Comparison of ENCODE assay signal across 8 mouse cellular contexts in genomic region chr7:16398387-16399050, GRCm38 (mm10). TPM values are rescaled to one million over a fixed set of nuclear protein-coding genes. Genes with fewer than 3 reads are reported as not detected.
A peak's percentile ranks its signal among the peaks of the same experiment; 100 is the strongest.
DNase-seq lines count a peak whose midpoint lies in the region; ATAC-seq and TF ChIP-seq lines count a peak whose summit lies in the region.

No protein-coding gene starts in this region.

- H3K9ac ChIP-seq in hindbrain, embryonic 13.5 days = peak overlapping the region; percentile 63
- H3K9ac ChIP-seq in midbrain, embryonic 16.5 days (ENCODE audit: low read depth, low read length) = peak overlapping the region; percentile 57

- peaks cover 4% of the 10 kb centered on the region for H3K4me1 ChIP-seq in cortical plate, adult 2 months (ENCODE audit: control insufficient read depth, insufficient read depth, low read length)
- H3K4me1 ChIP-seq in hindbrain, embryonic 13.5 days (replicated peaks) = peaks cover 11% of the 10 kb centered on the region
- peaks cover 6% of the 10 kb centered on the region for H3K4me1 ChIP-seq in midbrain, embryonic 16.5 days (ENCODE audit: control insufficient read depth, insufficient read depth, low read length)

- H3K27me3 ChIP-seq in hindbrain, embryonic 13.5 days = no peaks in the 10 kb centered on the region
- H3K27me3 ChIP-seq in midbrain, embryonic 16.5 days (ENCODE audit: control insufficient read depth, insufficient read depth, low read depth, low read length) = no peaks in the 10 kb centered on the region; the same call in 1 of the 2 replicates

- H3K4me3 ChIP-seq in cortical plate, adult 2 months (ENCODE audit: insufficient read depth, low read length) = no peak overlapping the region
- H3K4me3 ChIP-seq in hindbrain, embryonic 13.5 days = peak overlapping the region; percentile 94
- peak overlapping the region; percentile 94; the same call in 1 of the 2 replicates for H3K4me3 ChIP-seq in midbrain, embryonic 16.5 days (ENCODE audit: low read depth, low read length)

- no peak for TF ChIP-seq CTCF in cortical plate, adult 2 months (IDR thresholded peaks at IDR 0.05; ENCODE audit: extremely low read depth, insufficient read depth, low read length)

- peak overlapping the region; percentile 91 for H3K4me2 ChIP-seq in hindbrain, embryonic 13.5 days
- H3K4me2 ChIP-seq in midbrain, embryonic 16.5 days (ENCODE audit: low read length) = peak overlapping the region; percentile 94

- no peaks in the 10 kb centered on the region for H3K36me3 ChIP-seq in hindbrain, embryonic 13.5 days
- no peaks in the 10 kb centered on the region for H3K36me3 ChIP-seq in midbrain, embryonic 16.5 days (ENCODE audit: control insufficient read depth, insufficient read depth, low read length)

- no peak for TF ChIP-seq POLR2A in cortical plate, adult 2 months (IDR thresholded peaks at IDR 0.05; ENCODE audit: extremely low read depth, insufficient read depth, low read length)

- peak; percentile 25 for DNase-seq in layer of hippocampus, adult 9-11 months
- DNase-seq in layer of hippocampus, adult 8-10 months (ENCODE audit: low spot score in 2 of 2) = no peak
- DNase-seq in testis, postnatal 10 days (ENCODE audit: low spot score) = no peak
- no peak for DNase-seq in adrenal gland, adult 18-20 months (ENCODE audit: low spot score in 2 of 2)
- no peak for DNase-seq in natural killer cell, adult 2 months (ENCODE audit: low spot score in 2 of 2)

- ATAC-seq in hindbrain, embryonic 13.5 days (ENCODE audit: low FRiP score) = no peak
- no peak for ATAC-seq in midbrain, embryonic 16.5 days

- 49% methylated on average over 3 of the region's 3 CpGs for WGBS in hindbrain, embryonic 13.5 days
- WGBS in midbrain, embryonic 16.5 days = 35% methylated on average over 3 of the region's 3 CpGs

- H3K9me3 ChIP-seq in hindbrain, embryonic 13.5 days = no peaks in the 10 kb centered on the region
- no peaks in the 10 kb centered on the region for H3K9me3 ChIP-seq in midbrain, embryonic 16.5 days (replicated peaks; ENCODE audit: control insufficient read depth, low read length, poor library complexity, severe bottlenecking)

- H3K27ac ChIP-seq in cortical plate, adult 2 months (ENCODE audit: insufficient read depth, low read length) = peak overlapping the region; percentile 78; the same call in 1 of the 2 replicates
- H3K27ac ChIP-seq in hindbrain, embryonic 13.5 days = peak overlapping the region; percentile 100
- H3K27ac ChIP-seq in midbrain, embryonic 16.5 days (ENCODE audit: low read length) = peak overlapping the region; percentile 100

RNA-seq across cellular contexts. Expression of gene Zc3h4, which starts 2.2 kb away (rescaled TPM):
- total RNA-seq in layer of hippocampus, adult 8-10 months (2022) = 10 to 100 TPM; 43.3 to 50.2 (median 47.1) TPM
- 33.9 and 38.9 TPM in 2 replicates for polyA plus RNA-seq in cortical plate, adult 2 months (2012; rRNA removed)
- polyA plus RNA-seq in hindbrain, embryonic 13.5 days (2015; fragmentation: Nextera tagmentation; extraction: Ambion mirVana) = 17.4 and 18.6 TPM in 2 replicates
- polyA plus RNA-seq in midbrain, embryonic 16.5 days (2015; fragmentation: Nextera tagmentation; extraction: Ambion mirVana) = 14.2 TPM in 2 replicates
- total RNA-seq in adrenal gland, adult 18-20 months (2021) = 10 to 100 TPM; 32.8 to 39.4 TPM

RNA-seq across cellular contexts. Expression of gene Sae1, which starts 10.9 kb away (rescaled TPM):
- 10 to 100 TPM; 89.6 to 93.3 (median 91.9) TPM for total RNA-seq in layer of hippocampus, adult 8-10 months (2022)
- polyA plus RNA-seq in cortical plate, adult 2 months (2012; rRNA removed) = 95.8 and 97.1 TPM in 2 replicates
- polyA plus RNA-seq in hindbrain, embryonic 13.5 days (2015; fragmentation: Nextera tagmentation; extraction: Ambion mirVana) = 259 and 260 TPM in 2 replicates
- polyA plus RNA-seq in midbrain, embryonic 16.5 days (2015; fragmentation: Nextera tagmentation; extraction: Ambion mirVana) = 239 and 255 TPM in 2 replicates
- total RNA-seq in adrenal gland, adult 18-20 months (2021) = 10 to 100 TPM; 57.0 to 61.8 TPM

RNA-seq across cellular contexts. Expression of gene Tmem160, which starts 54.1 kb away (rescaled TPM):
- 10 to 100 TPM; 53.2 to 76.7 (median 67.9) TPM for total RNA-seq in layer of hippocampus, adult 8-10 months (2022)
- polyA plus RNA-seq in cortical plate, adult 2 months (2012; rRNA removed) = 105 and 115 TPM in 2 replicates
- polyA plus RNA-seq in hindbrain, embryonic 13.5 days (2015; fragmentation: Nextera tagmentation; extraction: Ambion mirVana) = 55.9 and 60.8 TPM in 2 replicates
- 66.9 and 75.6 TPM in 2 replicates for polyA plus RNA-seq in midbrain, embryonic 16.5 days (2015; fragmentation: Nextera tagmentation; extraction: Ambion mirVana)
- total RNA-seq in adrenal gland, adult 18-20 months (2021) = 10 to 100 TPM; 60.1 to 61.7 TPM
